Mouse (Mus musculus) liver, embryonic 14.5 days (tissue): ENCODE measurements around the gene Foxb1. TPM values are rescaled to one million over a fixed set of nuclear protein-coding genes. Genes with fewer than 3 reads are reported as not detected.

Source experiments
- ATAC-seq: fragments of 200-750 bp; cut with Nextera tagmentation; 2 replicates; pipeline ENCODE4 v1.8.0; 2017; ENCODE audit warnings: moderate number of reproducible peaks, mild to moderate bottlenecking, moderate library complexity; ENCODE audit not compliant: insufficient read depth
- DNase-seq, 3 experiments: peaks; one replicate each; pipeline ENCODE4 v3.0.0-alpha.2; 2012 to 2013; ENCODE audit warnings: low read depth in 3 of 3, low spot score in 3 of 3
- H3K27ac ChIP-seq: fragments of 300-500 bp; sonication (generic); 2 replicates; pipeline ENCODE4 v1.5.1; 2014; ENCODE audit warnings: moderate library complexity, mild to moderate bottlenecking, control low read depth, inconsistent platforms
- H3K27me3 ChIP-seq: fragments of 300-500 bp; sonication (generic); 2 replicates; pipeline ENCODE4 v1.6.1; 2014; ENCODE audit warnings: mild to moderate bottlenecking, low read length, moderate library complexity; ENCODE audit not compliant: control insufficient read depth, insufficient read depth
- H3K36me3 ChIP-seq: fragments of 300-500 bp; sonication (generic); replicated peaks from 2 replicates; pipeline ENCODE4 v1.6.1; 2014; ENCODE audit warnings: low read depth; ENCODE audit not compliant: control insufficient read depth, insufficient read depth
- H3K4me1 ChIP-seq, 2 experiments: fragments of 200-500 bp in 1 of 2; fragments of 300-500 bp in 1 of 2; sonication (generic) in 1 of 2; replicated peaks; 2 replicates each; pipeline ENCODE4 v1.6.1; 2012 to 2014; ENCODE audit warnings: antibody characterized with exemption in 1 of 2, inconsistent platforms in 1 of 2, low read length in 1 of 2; ENCODE audit not compliant: control insufficient read depth in 2 of 2, insufficient read depth in 2 of 2
- H3K4me2 ChIP-seq: fragments of 300-500 bp; sonication (generic); 2 replicates; pipeline ENCODE4 v1.6.1; 2014; ENCODE audit warnings: low read depth, mild to moderate bottlenecking, control low read depth, moderate library complexity
- H3K4me3 ChIP-seq, 2 experiments: fragments of 200-500 bp in 1 of 2; fragments of 300-500 bp in 1 of 2; sonication (generic) in 1 of 2; 2 replicates each; pipeline ENCODE4 v1.5.1; 2012 to 2014; ENCODE audit warnings: low read depth in 2 of 2, low read length in 2 of 2, mild to moderate bottlenecking in 2 of 2, control low read depth in 1 of 2, inconsistent platforms in 1 of 2, moderate library complexity in 1 of 2; ENCODE audit not compliant: insufficient read depth in 1 of 2
- H3K9ac ChIP-seq: fragments of 300-500 bp; sonication (generic); replicated peaks from 2 replicates; pipeline ENCODE4 v1.6.1; 2014; ENCODE audit warnings: mild to moderate bottlenecking, control low read depth, moderate library complexity
- H3K9me3 ChIP-seq: fragments of 300-500 bp; sonication (generic); 2 replicates; pipeline ENCODE4 v1.6.1; 2016; ENCODE audit warnings: low read length, mixed read lengths; ENCODE audit not compliant: control insufficient read depth
- CTCF ChIP-seq: IDR thresholded peaks from 2 replicates; pipeline ENCODE4 v1.5.1; 2016; ENCODE audit warnings: antibody characterized with exemption, low read depth, control low read depth
- EP300 ChIP-seq: IDR thresholded peaks from 2 replicates; pipeline ENCODE4 v1.6.1; 2016; ENCODE audit warnings: antibody characterized with exemption, low read depth
- WGBS: fragments of 180-500 bp; shearing (Covaris S2); extraction: QIAGEN DNeasy Blood & Tissue Kit; methylation state at CpG from one replicate; pipeline ENCODE4 v1.1.7; 2014; ENCODE audit not compliant: insufficient replicate concordance; 5-methylcytosine and 5-hydroxymethylcytosine counted together
- polyA plus RNA-seq, 2 experiments: library from polyadenylated mRNA; depleted of rRNA in 1 of 2; stranded (reverse) in 1 of 2; unstranded in 1 of 2; fragments of >200 nt; fragmentation: Nextera tagmentation in 1 of 2; extraction: Ambion mirVana in 1 of 2; gene quantifications; 2 replicates each; pipeline versions ENCODE4 v1.2.1 to v1.2.3; 2012 to 2014

Gene Foxb1
- polyA plus RNA-seq, 2 experiments = not detected

- 4% methylated on average over 4 of the region's 4 CpGs for WGBS
- Histone ChIP-seq H3K27me3 (peaks cover 84% of the 10 kb centered on the region), H3K9me3 (no peaks in the 10 kb centered on the region), H3K4me3 (no peak overlapping the region), H3K4me2 (no peak overlapping the region), H3K9ac (no peak overlapping the region), H3K4me1 (no peaks in the 10 kb centered on the region), H3K36me3 (no peaks in the 10 kb centered on the region), H3K27ac (no peak overlapping the region)
- DNase-seq (no peak), ATAC-seq (no peak)
- no peak for TF ChIP-seq CTCF
- no peak for TF ChIP-seq EP300
Measured at GRCm38 (mm10) chr9:69757254-69757653, 3.5 kb downstream of the Foxb1 start.

GRCm38 (mm10) chr9:69756456-69756855 is 4.3 kb downstream of the Foxb1 start:
- H3K4me2 ChIP-seq = no peak overlapping the region
- no peak for ATAC-seq
- no peaks in the 10 kb centered on the region for H3K4me1 ChIP-seq
- H3K9ac ChIP-seq = no peak overlapping the region
- 27% methylated on average over 3 of the region's 3 CpGs for WGBS
- no peaks in the 10 kb centered on the region for H3K36me3 ChIP-seq
- no peak overlapping the region for H3K4me3 ChIP-seq
- peaks cover 76% of the 10 kb centered on the region for H3K27me3 ChIP-seq
- DNase-seq = no peak
- no peaks in the 10 kb centered on the region for H3K9me3 ChIP-seq
- no peak for TF ChIP-seq EP300
- TF ChIP-seq CTCF = no peak
- no peak overlapping the region for H3K27ac ChIP-seq

DNA sequence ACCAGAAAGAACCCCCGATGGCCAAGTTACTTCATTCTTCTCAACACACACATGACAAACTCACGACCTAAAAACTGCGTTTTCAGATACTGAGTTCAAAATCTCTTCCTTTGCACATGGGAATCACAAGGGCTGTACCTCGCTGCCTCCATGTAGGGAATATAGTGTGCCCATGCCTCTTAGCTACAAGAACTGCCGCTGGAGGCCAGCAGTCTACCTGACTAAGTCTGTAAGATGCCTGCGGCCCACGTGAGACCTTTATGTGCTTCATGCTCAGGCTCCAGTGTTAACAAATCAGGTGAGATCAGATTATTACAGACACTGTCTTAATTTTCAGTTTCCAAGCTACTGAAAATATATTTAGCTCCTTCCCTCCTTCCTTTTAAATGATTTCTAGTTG is 4.7 kb downstream of the Foxb1 start:
- ATAC-seq (no peak), DNase-seq (no peak)
- no peak for TF ChIP-seq EP300
- TF ChIP-seq CTCF = no peak
- Histone ChIP-seq H3K9me3 (no peaks in the 10 kb centered on the region), H3K9ac (no peak overlapping the region), H3K27ac (no peak overlapping the region), H3K27me3 (peaks cover 72% of the 10 kb centered on the region), H3K4me1 (no peaks in the 10 kb centered on the region), H3K4me3 (no peak overlapping the region), H3K36me3 (no peaks in the 10 kb centered on the region), H3K4me2 (no peak overlapping the region)
- WGBS = 14% methylated on average over 7 of the region's 7 CpGs

DNA sequence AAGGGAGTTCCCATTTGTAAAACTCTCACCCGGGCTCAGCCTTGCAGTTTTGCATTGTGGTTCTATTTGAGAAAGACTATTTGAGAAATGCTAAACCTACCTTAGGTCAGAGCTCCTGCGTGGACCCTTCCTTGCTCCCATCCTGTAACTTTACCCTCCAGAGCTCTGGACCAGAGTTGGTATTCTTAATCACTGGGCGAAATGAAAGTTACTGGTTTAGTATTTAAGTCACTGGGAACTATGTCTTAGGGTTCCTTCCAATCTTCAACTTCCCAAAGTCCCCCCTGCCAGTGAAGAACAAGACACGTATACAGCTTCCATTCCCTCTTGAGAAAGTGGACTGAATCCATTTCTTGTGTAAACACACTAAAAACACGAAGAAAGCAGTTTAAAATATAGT is 5.6 kb downstream of the Foxb1 start:
- ATAC-seq (no peak), DNase-seq (no peak)
- Histone ChIP-seq H3K9ac (no peak overlapping the region), H3K4me3 (no peak overlapping the region), H3K27ac (no peak overlapping the region), H3K4me1 (no peaks in the 10 kb centered on the region), H3K4me2 (no peak overlapping the region), H3K9me3 (no peaks in the 10 kb centered on the region), H3K27me3 (peaks cover 63% of the 10 kb centered on the region), H3K36me3 (no peaks in the 10 kb centered on the region)
- 10% methylated on average over 5 of the region's 5 CpGs for WGBS
- no peak for TF ChIP-seq EP300
- no peak for TF ChIP-seq CTCF

GRCm38 (mm10) chr9:69754712-69755111 is 6.0 kb downstream of the Foxb1 start:
- DNase-seq = no peak
- Histone ChIP-seq H3K27ac (no peak overlapping the region), H3K9ac (no peak overlapping the region), H3K4me3 (no peak overlapping the region), H3K4me1 (no peaks in the 10 kb centered on the region), H3K9me3 (no peaks in the 10 kb centered on the region), H3K36me3 (no peaks in the 10 kb centered on the region), H3K4me2 (no peak overlapping the region), H3K27me3 (peaks cover 58% of the 10 kb centered on the region)
- no peak for TF ChIP-seq CTCF
- TF ChIP-seq EP300 = no peak
- WGBS = 10% methylated on average over 5 of the region's 5 CpGs
- ATAC-seq = no peak
